Mouse (Mus musculus): ENCODE measurements around the gene Gss.
"Not testable (repeated sequence)": the region's sequence is repeated elsewhere in the genome, so short reads cannot be mapped to it uniquely, and the experiment has no call there.

Gss gene

GRCm38 (mm10) chr2:155613953-155614352 lies 21.3 kb upstream of the Gss start:
- no peak for DNase-seq

- DNase-seq, result peak; percentile 77
Measured at GRCm38 (mm10) chr2:155613326-155613755, 20.7 kb upstream of the Gss start.

GRCm38 (mm10) chr2:155611834-155612550 lies 19.4 kb upstream of the Gss start:
- no peak for DNase-seq

- DNase-seq, result no peak
Measured at GRCm38 (mm10) chr2:155610978-155611377, 18.4 kb upstream of the Gss start, which contains the start of gene Myh7b. TSS of gene Myh7b (plus strand) at chr2:155611212.

- DNase-seq, result no peak
Measured at GRCm38 (mm10) chr2:155606360-155606759, 13.8 kb upstream of the Gss start.

- DNase-seq, result not testable (repeated sequence)
Measured at GRCm38 (mm10) chr2:155605236-155605589, 12.6 kb upstream of the Gss start.

GRCm38 (mm10) chr2:155604560-155605235 lies 12.1 kb upstream of the Gss start:
- DNase-seq, result no peak

- DNase-seq, result no peak
Measured at GRCm38 (mm10) chr2:155603707-155604106, 11.1 kb upstream of the Gss start.

GRCm38 (mm10) chr2:155595516-155595915 lies 2.9 kb upstream of the Gss start:
- no peak for DNase-seq

- DNase-seq, result no peak
Measured at GRCm38 (mm10) chr2:155592854-155593283, 259 bp upstream of the Gss start.

GRCm38 (mm10) chr2:155591676-155592075 lies 934 bp downstream of the Gss start:
- peak; percentile 10 for DNase-seq

- DNase-seq, result no peak
Measured at GRCm38 (mm10) chr2:155590876-155591275, 1.7 kb downstream of the Gss start.

- DNase-seq, result no peak
Measured at GRCm38 (mm10) chr2:155589521-155589920, 3.1 kb downstream of the Gss start.

GRCm38 (mm10) chr2:155588136-155588535 lies 4.5 kb downstream of the Gss start:
- DNase-seq, result no peak

- peak; percentile 10 for DNase-seq
Measured at GRCm38 (mm10) chr2:155585486-155585885, 7.1 kb downstream of the Gss start.

- DNase-seq, result no peak
Measured at GRCm38 (mm10) chr2:155585082-155585481, 7.5 kb downstream of the Gss start.

GRCm38 (mm10) chr2:155583927-155584530 lies 8.6 kb downstream of the Gss start:
- peak; percentile 68 for DNase-seq

- DNase-seq, result no peak
Measured at GRCm38 (mm10) chr2:155582996-155583395, 9.6 kb downstream of the Gss start.

GRCm38 (mm10) chr2:155582384-155582995 lies 10.1 kb downstream of the Gss start:
- DNase-seq, result no peak

- no peak for DNase-seq
Measured at GRCm38 (mm10) chr2:155580331-155580730, 12.3 kb downstream of the Gss start.

GRCm38 (mm10) chr2:155576656-155577055 lies 16.0 kb downstream of the Gss start:
- no peak for DNase-seq

GRCm38 (mm10) chr2:155574700-155575099 lies 17.9 kb downstream of the Gss start:
- no peak for DNase-seq

GRCm38 (mm10) chr2:155573996-155574395 lies 18.6 kb downstream of the Gss start:
- DNase-seq, result no peak

- DNase-seq, result no peak
Measured at GRCm38 (mm10) chr2:155573001-155573400, 19.6 kb downstream of the Gss start.
